Comparison of ENCODE assay signal across 16 mouse cellular contexts in genomic region chr3:108068826-108069225, GRCm38 (mm10). TPM values are rescaled to one million over a fixed set of nuclear protein-coding genes. Genes with fewer than 3 reads are reported as not detected.
DNase-seq lines count a peak whose midpoint lies in the region; ATAC-seq and TF ChIP-seq lines count a peak whose summit lies in the region.
"Had no signal": no experiment of that assay in that cellular context is flagged by ENCODE, and none has a peak within 500 bp of the region (broad histone marks: within the 10 kb centered on the region; RNA-seq: fewer than 3 reads in every experiment).

No protein-coding gene starts in this region.

- H3K9me3 ChIP-seq in heart, postnatal 0 days (replicated peaks; ENCODE audit: control insufficient read depth, low read length): no peaks in the 10 kb centered on the region
- H3K9me3 ChIP-seq in MEL (replicated peaks; ENCODE audit: insufficient read depth, low read length): no peaks in the 10 kb centered on the region
- no peaks in the 10 kb centered on the region for H3K9me3 ChIP-seq in intestine, embryonic 15.5 days
- H3K9me3 ChIP-seq in stomach, embryonic 15.5 days: no peaks in the 10 kb centered on the region
- H3K9me3 ChIP-seq: hindbrain, embryonic 15.5 days; limb, embryonic 10.5 days; midbrain, embryonic 10.5 days; neural tube, embryonic 13.5 days had no signal

- TF ChIP-seq RAD21 in MEL (IDR thresholded peaks at IDR 0.05; ENCODE audit: low read depth, low read length): no peak

- H3K27me3 ChIP-seq in heart, postnatal 0 days (ENCODE audit: control insufficient read depth, insufficient read depth, low read length): no peaks in the 10 kb centered on the region
- H3K27me3 ChIP-seq in MEL (ENCODE audit: control insufficient read depth in 1 of 2, insufficient read depth in 2 of 2, low read length in 2 of 2): no peaks in the 10 kb centered on the region
- H3K27me3 ChIP-seq in intestine, embryonic 15.5 days (replicated peaks): no peaks in the 10 kb centered on the region
- no peaks in the 10 kb centered on the region for H3K27me3 ChIP-seq in stomach, embryonic 15.5 days (replicated peaks)
- H3K27me3 ChIP-seq: hindbrain, embryonic 15.5 days; neural tube, embryonic 13.5 days had no signal

- no peak for TF ChIP-seq POLR2A in MEL (IDR thresholded peaks at IDR 0.05; ENCODE audit: control insufficient read depth in 1 of 2, insufficient read depth in 1 of 2, low read depth in 1 of 2, low read length in 2 of 2, poor library complexity in 1 of 2)

- H3K4me1 ChIP-seq in heart, postnatal 0 days (ENCODE audit: control insufficient read depth, insufficient read depth): peaks cover 4% of the 10 kb centered on the region; the same call in 1 of the 2 replicates
- H3K4me1 ChIP-seq in MEL (ENCODE audit: control insufficient read depth in 1 of 2, insufficient read depth in 2 of 2, low read length in 2 of 2): peaks cover 4 to 9% of the 10 kb centered on the region in 2 experiments; a peak in 3 of 4 replicates
- H3K4me1 ChIP-seq in intestine, embryonic 15.5 days (replicated peaks): no peaks in the 10 kb centered on the region
- peaks cover 8% of the 10 kb centered on the region; the same call in 1 of the 2 replicates for H3K4me1 ChIP-seq in stomach, embryonic 15.5 days

- no peak for TF ChIP-seq CTCF in heart, postnatal 0 days (IDR thresholded peaks at IDR 0.05; ENCODE audit: low read depth)
- TF ChIP-seq CTCF in MEL (IDR thresholded peaks at IDR 0.05 in 2 of 3, conservative IDR thresholded peaks at IDR 0.05 in 1 of 3; ENCODE audit: control insufficient read depth in 1 of 3, insufficient read depth in 1 of 3, low read depth in 2 of 3, low read length in 3 of 3, poor library complexity in 1 of 3, severe bottlenecking in 1 of 3): no peak

- 3% methylated on average over 1 of the region's 1 CpGs for WGBS in heart, postnatal 0 days
- 6% methylated on average over 1 of the region's 1 CpGs for WGBS in intestine, embryonic 15.5 days
- WGBS in stomach, embryonic 15.5 days: 20% methylated on average over 1 of the region's 1 CpGs

- H3K4me3 ChIP-seq in heart, postnatal 0 days (ENCODE audit: low read depth, low read length): no peak overlapping the region
- no peak overlapping the region for H3K4me3 ChIP-seq in MEL (ENCODE audit: control insufficient read depth in 1 of 2, insufficient read depth in 1 of 2, low read depth in 2 of 2, low read length in 2 of 2)
- H3K4me3 ChIP-seq in intestine, embryonic 15.5 days (replicated peaks): no peak overlapping the region
- H3K4me3 ChIP-seq in stomach, embryonic 15.5 days (replicated peaks): no peak overlapping the region
- H3K4me3 ChIP-seq: hindbrain, embryonic 15.5 days; limb, embryonic 10.5 days; midbrain, embryonic 10.5 days; neural tube, embryonic 13.5 days had no signal

- no peak for ATAC-seq in heart, postnatal 0 days (ENCODE audit: insufficient read depth, low read depth)
- ATAC-seq in intestine, embryonic 15.5 days: peak; percentile 23
- ATAC-seq in stomach, embryonic 15.5 days (ENCODE audit: insufficient read depth, low FRiP score, low read depth): no peak
- ATAC-seq: forebrain, embryonic 14.5 days had no signal

- no peak for DNase-seq in heart, postnatal 0 days (ENCODE audit: low spot score)
- no peak for DNase-seq in heart, adult 8-10 months (ENCODE audit: low spot score)
- no peak for DNase-seq in MEL (ENCODE audit: low read depth, low spot score)
- DNase-seq in cerebellum, postnatal 14 days: no peak
- no peak for DNase-seq in left cerebral cortex, adult 9 months (ENCODE audit: low spot score in 2 of 2)
- DNase-seq: cerebellum, postnatal 36 days; right cerebral cortex, postnatal 25 days had no signal

- no peaks in the 10 kb centered on the region for H3K79me2 ChIP-seq in MEL (ENCODE audit: control insufficient read depth, insufficient read depth, low read length, poor library complexity)

- no peak overlapping the region for H3K9ac ChIP-seq in heart, postnatal 0 days (replicated peaks; ENCODE audit: low read depth, low read length)
- no peak overlapping the region for H3K9ac ChIP-seq in MEL (ENCODE audit: control insufficient read depth, low read depth, low read length, poor library complexity, severe bottlenecking)
- H3K9ac ChIP-seq in intestine, embryonic 15.5 days: no peak overlapping the region; the same call in 1 of the 2 replicates
- H3K9ac ChIP-seq in stomach, embryonic 15.5 days: no peak overlapping the region
- H3K9ac ChIP-seq: hindbrain, embryonic 15.5 days; lung, embryonic 14.5 days; neural tube, embryonic 13.5 days had no signal

- peaks cover 2% of the 10 kb centered on the region; the same call in 1 of the 2 replicates for H3K36me3 ChIP-seq in heart, postnatal 0 days (replicated peaks; ENCODE audit: control insufficient read depth, insufficient read depth, low read length)
- peaks cover 0 to 7% of the 10 kb centered on the region in 2 experiments; a peak in 2 of 4 replicates for H3K36me3 ChIP-seq in MEL (ENCODE audit: control insufficient read depth in 1 of 2, insufficient read depth in 2 of 2, low read length in 2 of 2)
- no peaks in the 10 kb centered on the region for H3K36me3 ChIP-seq in intestine, embryonic 15.5 days
- no peaks in the 10 kb centered on the region for H3K36me3 ChIP-seq in stomach, embryonic 15.5 days

- no peak for TF ChIP-seq EP300 in heart, postnatal 0 days (IDR thresholded peaks at IDR 0.05; ENCODE audit: low read depth)
- no peak for TF ChIP-seq EP300 in MEL (IDR thresholded peaks at IDR 0.05; ENCODE audit: low read depth in 1 of 2, low read length in 2 of 2)

- no peak overlapping the region for H3K4me2 ChIP-seq in heart, postnatal 0 days (ENCODE audit: low read depth, low read length)
- H3K4me2 ChIP-seq in intestine, embryonic 15.5 days (replicated peaks): peak overlapping the region; percentile 26
- no peak overlapping the region for H3K4me2 ChIP-seq in stomach, embryonic 15.5 days
- H3K4me2 ChIP-seq: hindbrain, embryonic 15.5 days; lung, embryonic 14.5 days; neural tube, embryonic 13.5 days had no signal

- 0 out of 2 replicates have a peak overlapping the region, but pooled peaks have one; percentile 1 for H3K27ac ChIP-seq in heart, postnatal 0 days (ENCODE audit: low read depth)
- H3K27ac ChIP-seq in MEL (ENCODE audit: control insufficient read depth, low read depth, low read length): no peak overlapping the region
- peak overlapping the region; percentile 85 for H3K27ac ChIP-seq in intestine, embryonic 15.5 days
- peak overlapping the region; percentile 54; the same call in 1 of the 2 replicates for H3K27ac ChIP-seq in stomach, embryonic 15.5 days
- H3K27ac ChIP-seq: hindbrain, embryonic 15.5 days; limb, embryonic 10.5 days; midbrain, embryonic 10.5 days; neural tube, embryonic 13.5 days had no signal

TF ChIP-seq in MEL, 35 proteins besides CTCF, POLR2A, EP300 and RAD21:
- TF ChIP-seq USF2 (IDR thresholded peaks at IDR 0.05; ENCODE audit: borderline replicate concordance in 1 of 2, insufficient read depth in 1 of 2, low read depth in 1 of 2, low read length in 2 of 2) (no peak), NELFE (IDR thresholded peaks at IDR 0.05; ENCODE audit: low read depth, low read length) (0 out of 2 replicates have a peak, but pooled peaks have one; percentile 1)

RNA-seq across cellular contexts. Expression of gene Ampd2, which starts 17.6 kb away (rescaled TPM):
- 17.3 and 77.9 TPM in 2 replicates for total RNA-seq in heart, postnatal 0 days (2014; rRNA removed; ENCODE audit: low replicate concordance)
- polyA plus RNA-seq in heart, postnatal 0 days (2015; fragmentation: Nextera tagmentation; extraction: Ambion mirVana): 12.7 and 12.8 TPM in 2 replicates
- total RNA-seq in heart, adult 8-10 months (2022): 1 to 10 TPM; 3.9 to 5.2 (median 4.7) TPM
- 54.9 and 69.1 TPM in 2 replicates for total RNA-seq in MEL (2012; rRNA removed)
- 100 to 1,000 TPM in 1 of 2 experiments, not detected in 1; 201 TPM for polyA plus RNA-seq in MEL (2012; ENCODE audit: insufficient read depth in 1 of 2, insufficient read length in 2 of 2, low read depth in 1 of 2, low replicate concordance in 2 of 2, missing spikeins in 1 of 2)
- 49.9 and 53.6 TPM in 2 replicates for polyA plus RNA-seq in intestine, embryonic 15.5 days (2015; fragmentation: Nextera tagmentation; extraction: Ambion mirVana)
- 49.0 and 56.1 TPM in 2 replicates for polyA plus RNA-seq in stomach, embryonic 15.5 days (2015; fragmentation: Nextera tagmentation; extraction: Ambion mirVana)

RNA-seq across cellular contexts. Expression of gene Gnat2, which starts 23.8 kb away (rescaled TPM):
- 0.19 TPM in 1 of 2 replicates, not detected in the other for total RNA-seq in heart, postnatal 0 days (2014; rRNA removed; ENCODE audit: low replicate concordance)
- polyA plus RNA-seq in heart, postnatal 0 days (2015; fragmentation: Nextera tagmentation; extraction: Ambion mirVana): 0.45 and 1.1 TPM in 2 replicates
- total RNA-seq in heart, adult 8-10 months (2022): under 1 TPM in 2 of 4 experiments, not detected in 2; 0.28 to 0.47 TPM
- total RNA-seq in MEL (2012; rRNA removed): 4.7 and 6.4 TPM in 2 replicates
- polyA plus RNA-seq in MEL (2012; ENCODE audit: insufficient read depth in 1 of 2, insufficient read length in 2 of 2, low read depth in 1 of 2, low replicate concordance in 2 of 2, missing spikeins in 1 of 2): 10 to 100 TPM in 1 of 2 experiments, not detected in 1; 12.4 TPM
- 1.9 and 2.8 TPM in 2 replicates for polyA plus RNA-seq in intestine, embryonic 15.5 days (2015; fragmentation: Nextera tagmentation; extraction: Ambion mirVana)
- 1.8 and 2.5 TPM in 2 replicates for polyA plus RNA-seq in stomach, embryonic 15.5 days (2015; fragmentation: Nextera tagmentation; extraction: Ambion mirVana)
- total RNA-seq: heart, postnatal 36 days had no signal

RNA-seq across cellular contexts. Expression of gene Gstm4, which starts 24.1 kb away (rescaled TPM):
- 3.6 and 10.9 TPM in 2 replicates for total RNA-seq in heart, postnatal 0 days (2014; rRNA removed; ENCODE audit: low replicate concordance)
- 17.6 and 17.9 TPM in 2 replicates for polyA plus RNA-seq in heart, postnatal 0 days (2015; fragmentation: Nextera tagmentation; extraction: Ambion mirVana)
- 10 to 100 TPM; 12.6 to 14.4 (median 13.3) TPM for total RNA-seq in heart, adult 8-10 months (2022)
- 1.3 and 1.4 TPM in 2 replicates for total RNA-seq in MEL (2012; rRNA removed)
- 1 to 10 TPM in 1 of 2 experiments, not detected in 1; 7.4 TPM for polyA plus RNA-seq in MEL (2012; ENCODE audit: insufficient read depth in 1 of 2, insufficient read length in 2 of 2, low read depth in 1 of 2, low replicate concordance in 2 of 2, missing spikeins in 1 of 2)
- polyA plus RNA-seq in intestine, embryonic 15.5 days (2015; fragmentation: Nextera tagmentation; extraction: Ambion mirVana): 33.0 and 33.9 TPM in 2 replicates
- 23.0 and 28.8 TPM in 2 replicates for polyA plus RNA-seq in stomach, embryonic 15.5 days (2015; fragmentation: Nextera tagmentation; extraction: Ambion mirVana)

RNA-seq across cellular contexts. Expression of gene Gstm1, which starts 51.1 kb away (rescaled TPM):
- 99.4 and 111 TPM in 2 replicates for total RNA-seq in heart, postnatal 0 days (2014; rRNA removed; ENCODE audit: low replicate concordance)
- polyA plus RNA-seq in heart, postnatal 0 days (2015; fragmentation: Nextera tagmentation; extraction: Ambion mirVana): 132 and 136 TPM in 2 replicates
- total RNA-seq in heart, adult 8-10 months (2022): 100 to 1,000 TPM; 385 to 498 (median 396) TPM
- total RNA-seq in MEL (2012; rRNA removed): 0.20 and 0.31 TPM in 2 replicates
- polyA plus RNA-seq in MEL (2012; ENCODE audit: insufficient read depth in 1 of 2, insufficient read length in 2 of 2, low read depth in 1 of 2, low replicate concordance in 2 of 2, missing spikeins in 1 of 2): 1 to 10 TPM in 1 of 2 experiments, not detected in 1; 6.7 TPM
- 335 and 425 TPM in 2 replicates for polyA plus RNA-seq in intestine, embryonic 15.5 days (2015; fragmentation: Nextera tagmentation; extraction: Ambion mirVana)
- polyA plus RNA-seq in stomach, embryonic 15.5 days (2015; fragmentation: Nextera tagmentation; extraction: Ambion mirVana): 546 and 570 TPM in 2 replicates
